Mouse (Mus musculus): ENCODE results near the gene Espl1.
"Not testable (repeated sequence)": the region's sequence is repeated elsewhere in the genome, so short reads cannot be mapped to it uniquely, and the experiment has no call there.

The Espl1 gene

GRCm38 (mm10) chr15:102331610-102332015 is 35.5 kb downstream of the Espl1 start, which contains the start of gene Myg1:
TSS of gene Myg1 (plus strand) at chr15:102331709.
- in situ Hi-C loops (cut with MboI; ENCODE audit: low sequenced_read_pairs) = no loop called here

- in situ Hi-C loops (cut with MboI; ENCODE audit: low sequenced_read_pairs) = no loop called here
Observed at GRCm38 (mm10) chr15:102335254-102335653, 39.2 kb downstream of the Espl1 start.

GRCm38 (mm10) chr15:102335925-102336324 is 39.9 kb downstream of the Espl1 start:
- in situ Hi-C loops (cut with MboI; ENCODE audit: low sequenced_read_pairs) = not testable (repeated sequence)

GRCm38 (mm10) chr15:102336946-102337345 is 40.9 kb downstream of the Espl1 start:
- in situ Hi-C loops (cut with MboI; ENCODE audit: low sequenced_read_pairs) = no loop called here

- in situ Hi-C loops (cut with MboI; ENCODE audit: low sequenced_read_pairs) = no loop called here
Observed at GRCm38 (mm10) chr15:102339612-102340011, 43.5 kb downstream of the Espl1 start.

GRCm38 (mm10) chr15:102341580-102341979 is 45.5 kb downstream of the Espl1 start:
- in situ Hi-C loops (cut with MboI; ENCODE audit: low sequenced_read_pairs) = no loop called here

- in situ Hi-C loops (cut with MboI; ENCODE audit: low sequenced_read_pairs) = no loop called here
Observed at GRCm38 (mm10) chr15:102344490-102344889, 48.4 kb downstream of the Espl1 start.

GRCm38 (mm10) chr15:102346444-102346843 is 50.4 kb downstream of the Espl1 start:
- in situ Hi-C loops (cut with MboI; ENCODE audit: low sequenced_read_pairs) = no loop called here

- in situ Hi-C loops (cut with MboI; ENCODE audit: low sequenced_read_pairs) = no loop called here
Observed at GRCm38 (mm10) chr15:102350138-102350941, 54.3 kb downstream of the Espl1 start, which contains the start of gene Aaas. TSS of gene Aaas (minus strand) at chr15:102350771.

GRCm38 (mm10) chr15:102350942-102351291 is 54.9 kb downstream of the Espl1 start:
- in situ Hi-C loops (cut with MboI; ENCODE audit: low sequenced_read_pairs) = no loop called here

GRCm38 (mm10) chr15:102352177-102352576 is 56.1 kb downstream of the Espl1 start:
- in situ Hi-C loops (cut with MboI; ENCODE audit: low sequenced_read_pairs) = no loop called here

- in situ Hi-C loops (cut with MboI; ENCODE audit: low sequenced_read_pairs) = no loop called here
Observed at GRCm38 (mm10) chr15:102353986-102354385, 57.9 kb downstream of the Espl1 start.

- in situ Hi-C loops (cut with MboI; ENCODE audit: low sequenced_read_pairs) = no loop called here
Observed at GRCm38 (mm10) chr15:102355134-102355870, 59.2 kb downstream of the Espl1 start.

GRCm38 (mm10) chr15:102355871-102356441 is 59.9 kb downstream of the Espl1 start:
- in situ Hi-C loops (cut with MboI; ENCODE audit: low sequenced_read_pairs) = no loop called here

- in situ Hi-C loops (cut with MboI; ENCODE audit: low sequenced_read_pairs) = no loop called here
Observed at GRCm38 (mm10) chr15:102356501-102357325, 60.6 kb downstream of the Espl1 start.

- in situ Hi-C loops (cut with MboI; ENCODE audit: low sequenced_read_pairs) = no loop called here
Observed at GRCm38 (mm10) chr15:102358126-102358525, 62.1 kb downstream of the Espl1 start.

- in situ Hi-C loops (cut with MboI; ENCODE audit: low sequenced_read_pairs) = no loop called here
Observed at GRCm38 (mm10) chr15:102358834-102359233, 62.8 kb downstream of the Espl1 start.

- in situ Hi-C loops (cut with MboI; ENCODE audit: low sequenced_read_pairs) = no loop called here
Observed at GRCm38 (mm10) chr15:102362648-102363047, 66.6 kb downstream of the Espl1 start.

GRCm38 (mm10) chr15:102364678-102365077 is 68.6 kb downstream of the Espl1 start:
- in situ Hi-C loops (cut with MboI; ENCODE audit: low sequenced_read_pairs) = no loop called here

- in situ Hi-C loops (cut with MboI; ENCODE audit: low sequenced_read_pairs) = no loop called here
Observed at GRCm38 (mm10) chr15:102366238-102366637, 70.2 kb downstream of the Espl1 start.
